Mouse (Mus musculus) stomach, postnatal 0 days (tissue): ENCODE data around the gene Slco2b1. TPM values are rescaled to one million over a fixed set of nuclear protein-coding genes. Genes with fewer than 3 reads are reported as not detected.

Experiments used
- ATAC-seq: fragments of 200-750 bp; cut with Nextera tagmentation; 2 replicates; pipeline ENCODE4 v1.8.0; 2017; ENCODE audit not compliant: low FRiP score, low TSS enrichment
- DNase-seq: peaks from one replicate; pipeline ENCODE4 v3.0.0-alpha.2; 2016; ENCODE audit warnings: low spot score
- H3K27ac ChIP-seq: fragments of 300-500 bp; sonication (generic); replicated peaks from 2 replicates; pipeline ENCODE4 v1.5.1; 2014; ENCODE audit warnings: mild to moderate bottlenecking, control low read depth
- H3K27me3 ChIP-seq: fragments of 300-500 bp; sonication (generic); 2 replicates; pipeline ENCODE4 v1.6.1; 2014; ENCODE audit warnings: low read length; ENCODE audit not compliant: control insufficient read depth, insufficient read depth
- H3K36me3 ChIP-seq: fragments of 300-500 bp; sonication (generic); 2 replicates; pipeline ENCODE4 v1.6.1; 2014; ENCODE audit warnings: low read length, mixed read lengths; ENCODE audit not compliant: control insufficient read depth, insufficient read depth
- H3K4me1 ChIP-seq: fragments of 300-500 bp; sonication (generic); replicated peaks from 2 replicates; pipeline ENCODE4 v1.6.1; 2014; ENCODE audit warnings: antibody characterized with exemption; ENCODE audit not compliant: control insufficient read depth, insufficient read depth
- H3K4me2 ChIP-seq: fragments of 300-500 bp; sonication (generic); replicated peaks from 2 replicates; pipeline ENCODE4 v1.6.1; 2014; ENCODE audit warnings: low read depth, mild to moderate bottlenecking, control low read depth, moderate library complexity
- H3K4me3 ChIP-seq: fragments of 300-500 bp; sonication (generic); 2 replicates; pipeline ENCODE4 v1.5.1; 2014; ENCODE audit warnings: low read depth, low read length, control low read depth
- H3K9ac ChIP-seq: fragments of 300-500 bp; sonication (generic); 2 replicates; pipeline ENCODE4 v1.6.1; 2014; ENCODE audit warnings: mild to moderate bottlenecking, low read length, control low read depth, mixed read lengths
- H3K9me3 ChIP-seq: fragments of 300-500 bp; sonication (generic); 2 replicates; pipeline ENCODE4 v1.6.1; 2016; ENCODE audit warnings: low read length; ENCODE audit not compliant: control insufficient read depth
- CTCF ChIP-seq: IDR thresholded peaks from 2 replicates; pipeline ENCODE4 v1.5.1; 2016; ENCODE audit warnings: antibody characterized with exemption, low read depth, mild to moderate bottlenecking, moderate library complexity
- EP300 ChIP-seq: optimal IDR thresholded peaks from 2 replicates; pipeline ENCODE3; 2016; ENCODE audit warnings: antibody characterized with exemption
- WGBS: fragments of 180-500 bp; shearing (Covaris S2); extraction: QIAGEN DNeasy Blood & Tissue Kit; methylation state at CpG from one replicate; pipeline ENCODE4 v1.1.7; 2014; 5-methylcytosine and 5-hydroxymethylcytosine counted together
- polyA plus RNA-seq: library from polyadenylated mRNA; unstranded; fragments of >200 nt; fragmentation: Nextera tagmentation; extraction: Ambion mirVana; gene quantifications from 2 replicates; pipeline ENCODE4 v1.2.1, GENCODE M21; 2015

The Slco2b1 gene
- polyA plus RNA-seq, 1 experiment from 2014 or later = 2.1 TPM

DNA sequence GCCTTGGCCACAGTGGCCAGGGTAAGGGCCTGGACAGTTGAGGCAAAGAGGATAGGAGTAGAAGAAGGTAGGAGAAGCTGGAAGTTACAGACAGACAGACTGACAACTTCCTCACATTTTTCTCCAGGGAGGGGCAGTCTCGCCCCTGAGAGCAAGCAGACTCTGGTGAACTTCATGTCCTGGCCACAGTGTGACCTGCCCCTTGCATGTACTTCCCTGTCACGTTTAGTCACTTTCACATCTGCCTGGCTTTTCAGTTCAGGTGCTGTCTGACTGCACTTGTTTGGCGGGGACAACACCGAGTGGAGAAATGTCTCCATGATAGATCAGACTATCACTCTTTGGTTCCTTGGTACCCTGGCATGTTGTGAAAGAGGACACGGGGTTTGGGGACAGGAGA lies 36.9 kb downstream of the Slco2b1 start:
- ATAC-seq (no peak), DNase-seq (no peak)
- Histone ChIP-seq H3K9ac (no peak overlapping the region), H3K4me2 (no peak overlapping the region), H3K36me3 (no peaks in the 10 kb centered on the region), H3K4me1 (no peaks in the 10 kb centered on the region), H3K27me3 (no peaks in the 10 kb centered on the region), H3K9me3 (no peaks in the 10 kb centered on the region), H3K4me3 (no peak overlapping the region), H3K27ac (no peak overlapping the region)
- TF ChIP-seq EP300 (no peak), CTCF (no peak)
- 59% methylated on average over 5 of the region's 5 CpGs for WGBS

DNA sequence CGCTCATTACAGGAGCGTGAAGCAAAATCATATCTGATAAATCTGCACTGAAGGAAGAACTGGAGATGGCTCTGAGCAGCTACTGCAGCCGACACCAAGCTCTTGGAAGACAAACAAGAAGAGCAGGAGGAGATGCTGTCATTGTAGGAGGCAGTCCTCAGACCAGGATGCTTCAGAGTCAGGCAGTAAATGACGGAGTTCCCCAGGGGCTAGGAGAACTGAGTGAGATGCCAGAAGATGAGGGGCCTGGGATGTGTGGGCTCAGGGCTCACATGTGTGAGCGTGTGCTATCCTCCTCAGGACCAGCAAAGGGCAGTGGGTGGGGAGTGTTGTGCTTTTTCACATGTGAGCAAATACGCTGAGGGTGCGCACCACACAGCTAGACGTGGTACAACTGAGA lies 38.0 kb downstream of the Slco2b1 start:
- no peak for DNase-seq
- no peaks in the 10 kb centered on the region for H3K27me3 ChIP-seq
- ATAC-seq = no peak
- H3K36me3 ChIP-seq = no peaks in the 10 kb centered on the region
- no peak for TF ChIP-seq EP300
- no peak for TF ChIP-seq CTCF
- no peaks in the 10 kb centered on the region for H3K9me3 ChIP-seq
- H3K4me2 ChIP-seq = no peak overlapping the region
- H3K27ac ChIP-seq = no peak overlapping the region
- no peaks in the 10 kb centered on the region for H3K4me1 ChIP-seq
- 63% methylated on average over 8 of the region's 8 CpGs for WGBS
- H3K9ac ChIP-seq = no peak overlapping the region
- H3K4me3 ChIP-seq = no peak overlapping the region

DNA sequence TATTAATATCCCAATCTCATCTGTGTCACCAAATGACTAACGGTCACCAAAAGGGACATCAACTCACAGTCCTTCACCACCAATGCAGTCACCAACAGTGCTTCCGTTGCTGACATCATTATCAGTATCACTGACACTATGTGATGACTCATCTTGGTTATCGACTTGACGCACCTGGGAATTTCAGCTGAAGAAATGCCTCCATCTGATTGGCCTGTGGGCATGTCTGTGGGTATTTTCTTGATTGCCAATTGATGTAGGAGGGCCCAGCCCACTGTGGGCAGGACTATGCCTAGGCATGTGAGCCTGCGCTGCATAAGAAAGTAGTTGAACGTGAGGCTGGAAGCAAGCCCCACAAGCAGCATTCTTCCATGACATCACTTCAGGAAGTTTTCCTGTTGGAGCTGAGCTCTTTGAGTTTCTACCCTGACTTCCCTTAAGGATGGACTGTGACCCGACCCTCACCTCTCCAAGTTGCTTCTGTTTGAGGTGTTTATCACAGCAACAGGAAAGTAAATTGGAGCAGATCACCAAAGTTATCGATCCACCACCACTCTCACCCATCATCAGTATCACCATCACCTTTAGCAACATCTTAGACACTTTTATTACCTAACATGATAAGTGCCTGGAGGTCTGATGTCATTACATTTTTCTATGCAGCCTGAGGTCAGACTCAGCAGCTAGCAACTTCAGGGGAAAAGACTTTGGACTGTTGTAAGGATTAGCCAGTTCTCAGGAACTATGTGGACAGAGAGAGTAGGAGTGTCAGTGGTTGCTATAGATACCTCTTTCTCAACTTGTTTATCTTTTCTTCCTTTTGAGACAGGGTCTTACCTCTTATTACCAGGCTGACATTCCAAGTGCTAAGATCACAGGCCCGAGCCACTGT lies 39.4 kb downstream of the Slco2b1 start:
- H3K27me3 ChIP-seq = no peaks in the 10 kb centered on the region
- H3K4me2 ChIP-seq = no peak overlapping the region
- H3K27ac ChIP-seq = no peak overlapping the region
- H3K9me3 ChIP-seq = no peaks in the 10 kb centered on the region
- no peaks in the 10 kb centered on the region for H3K36me3 ChIP-seq
- no peak overlapping the region for H3K4me3 ChIP-seq
- no peak for DNase-seq
- ATAC-seq = no peak
- TF ChIP-seq EP300 (no peak), CTCF (no peak)
- 71% methylated on average over 9 of the region's 9 CpGs for WGBS
- H3K9ac ChIP-seq = no peak overlapping the region
- H3K4me1 ChIP-seq = no peaks in the 10 kb centered on the region

DNA sequence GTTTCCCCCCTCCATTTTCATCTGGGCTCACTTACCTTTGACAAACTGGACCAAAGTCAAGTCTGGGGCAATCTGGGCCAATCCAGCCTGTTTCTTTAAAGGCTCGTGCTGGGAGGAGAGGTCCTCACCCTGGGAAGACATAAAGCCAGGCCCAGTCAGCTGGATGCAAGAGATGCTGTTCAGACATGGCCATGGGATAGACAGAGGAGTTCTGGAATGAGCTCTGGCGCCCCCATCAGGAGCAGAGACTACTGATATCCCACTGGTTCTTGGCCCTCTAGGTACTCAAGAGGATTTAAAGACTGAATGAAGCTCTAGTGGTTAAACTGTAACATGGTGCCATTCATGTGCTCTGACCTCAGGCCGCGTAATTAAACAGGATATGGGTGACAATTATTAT lies 40.2 kb downstream of the Slco2b1 start:
- no peak overlapping the region for H3K4me2 ChIP-seq
- H3K27me3 ChIP-seq = no peaks in the 10 kb centered on the region
- no peak overlapping the region for H3K27ac ChIP-seq
- H3K4me1 ChIP-seq = no peaks in the 10 kb centered on the region
- DNase-seq = no peak
- H3K4me3 ChIP-seq = no peak overlapping the region
- H3K36me3 ChIP-seq = no peaks in the 10 kb centered on the region
- TF ChIP-seq EP300 = no peak
- no peak for TF ChIP-seq CTCF
- H3K9ac ChIP-seq = no peak overlapping the region
- ATAC-seq = no peak
- WGBS = 81% methylated on average over 4 of the region's 4 CpGs
- H3K9me3 ChIP-seq = no peaks in the 10 kb centered on the region

DNA sequence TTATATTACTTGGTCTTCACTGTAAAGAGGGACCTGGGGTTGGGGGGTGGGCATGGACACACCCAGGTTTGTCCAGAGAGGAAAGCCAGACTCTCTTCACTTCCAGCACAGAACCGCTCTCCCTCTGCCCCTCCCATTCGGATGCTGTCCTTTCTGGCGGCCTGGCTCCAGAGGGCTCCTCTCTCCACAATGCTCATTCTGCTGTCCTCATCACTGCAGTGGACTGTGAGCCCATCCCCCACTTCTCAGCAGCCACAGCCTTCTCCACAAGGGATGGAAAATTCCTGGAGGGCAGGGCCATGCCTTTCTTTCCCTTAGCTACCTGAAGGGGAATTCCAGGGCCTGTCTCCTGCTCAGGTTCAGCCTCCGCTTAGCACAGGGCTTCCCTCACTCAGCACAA lies 42.3 kb downstream of the Slco2b1 start:
- TF ChIP-seq EP300 = no peak
- no peak for TF ChIP-seq CTCF
- Histone ChIP-seq H3K4me2 (no peak overlapping the region), H3K4me3 (no peak overlapping the region), H3K27me3 (no peaks in the 10 kb centered on the region), H3K9ac (no peak overlapping the region), H3K36me3 (no peaks in the 10 kb centered on the region), H3K9me3 (no peaks in the 10 kb centered on the region), H3K4me1 (no peaks in the 10 kb centered on the region), H3K27ac (no peak overlapping the region)
- DNase-seq (no peak), ATAC-seq (no peak)
- WGBS = 30% methylated on average over 4 of the region's 4 CpGs

DNA sequence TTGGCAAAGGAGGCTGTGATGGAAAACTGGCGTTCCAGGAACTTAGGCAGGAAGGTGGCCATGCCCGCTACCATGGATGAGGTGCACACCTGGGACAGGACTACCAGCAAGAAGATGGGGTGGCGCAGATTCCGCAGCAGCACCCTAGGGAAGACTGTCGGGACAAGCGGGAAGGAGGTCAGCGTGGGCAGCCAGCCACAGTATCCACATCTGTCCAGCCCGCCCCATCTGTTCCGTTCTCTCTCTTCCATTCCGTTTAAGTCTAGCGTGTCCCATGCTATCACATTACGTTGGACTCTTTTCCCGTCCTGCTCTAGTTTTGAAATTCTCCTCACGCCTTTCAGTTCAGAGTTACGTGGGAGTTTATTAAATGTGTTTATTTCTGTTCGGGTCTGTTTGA lies 44.0 kb downstream of the Slco2b1 start:
- no peaks in the 10 kb centered on the region for H3K9me3 ChIP-seq
- ATAC-seq (no peak), DNase-seq (no peak)
- H3K4me2 ChIP-seq = no peak overlapping the region
- H3K4me1 ChIP-seq = no peaks in the 10 kb centered on the region
- WGBS = 71% methylated on average over 16 of the region's 16 CpGs
- H3K9ac ChIP-seq = no peak overlapping the region
- no peaks in the 10 kb centered on the region for H3K27me3 ChIP-seq
- H3K36me3 ChIP-seq = no peaks in the 10 kb centered on the region
- H3K4me3 ChIP-seq = no peak overlapping the region
- TF ChIP-seq EP300 = no peak
- TF ChIP-seq CTCF = no peak
- no peak overlapping the region for H3K27ac ChIP-seq
